Mouse (Mus musculus): Measurements from ENCODE around the gene Gm21985. TPM values are rescaled to one million over a fixed set of nuclear protein-coding genes. Genes with fewer than 3 reads are reported as not detected.

The Gm21985 gene
- polyA plus RNA-seq, 1 experiment: not detected

- H3K27me3 ChIP-seq (ENCODE audit: control insufficient read depth): no peaks in the 10 kb centered on the region
- H3K4me3 ChIP-seq (replicated peaks): peak within 1 kb of the TSS; percentile 92
- H3K4me1 ChIP-seq (ENCODE audit: control insufficient read depth): peaks cover 50% of the 10 kb centered on the region
- TF ChIP-seq GATA1 (IDR thresholded peaks at IDR 0.05; ENCODE audit: low read length): no peak
- no peak for TF ChIP-seq TAL1 (IDR thresholded peaks at IDR 0.05; ENCODE audit: low read length)
- H3K9me3 ChIP-seq (ENCODE audit: control insufficient read depth, low read length): no peaks in the 10 kb centered on the region
- H3K36me3 ChIP-seq (ENCODE audit: control insufficient read depth): no peaks in the 10 kb centered on the region
Measured at GRCm38 (mm10) chr2:112261748-112262653, 4.1 kb upstream of the Gm21985 start, which contains the start of gene Nop10. TSS of gene Nop10 (plus strand) at chr2:112261926.

GRCm38 (mm10) chr2:112262779-112263295 is 3.3 kb upstream of the Gm21985 start:
- TF ChIP-seq GATA1 (IDR thresholded peaks at IDR 0.05; ENCODE audit: low read length): no peak
- TF ChIP-seq TAL1 (IDR thresholded peaks at IDR 0.05; ENCODE audit: low read length): no peak
- Histone ChIP-seq H3K4me3 (replicated peaks) (peak overlapping the region; percentile 92), H3K4me1 (ENCODE audit: control insufficient read depth) (peaks cover 55% of the 10 kb centered on the region), H3K9me3 (ENCODE audit: control insufficient read depth, low read length) (no peaks in the 10 kb centered on the region), H3K36me3 (ENCODE audit: control insufficient read depth) (no peaks in the 10 kb centered on the region), H3K27me3 (ENCODE audit: control insufficient read depth) (no peaks in the 10 kb centered on the region)

GRCm38 (mm10) chr2:112264364-112264763 is 1.8 kb upstream of the Gm21985 start:
- Histone ChIP-seq H3K4me1 (ENCODE audit: control insufficient read depth) (peaks cover 66% of the 10 kb centered on the region), H3K9me3 (ENCODE audit: control insufficient read depth, low read length) (no peaks in the 10 kb centered on the region), H3K4me3 (replicated peaks) (no peak overlapping the region), H3K36me3 (ENCODE audit: control insufficient read depth) (peaks cover 4% of the 10 kb centered on the region), H3K27me3 (ENCODE audit: control insufficient read depth) (no peaks in the 10 kb centered on the region)
- TF ChIP-seq GATA1 (IDR thresholded peaks at IDR 0.05; ENCODE audit: low read length) (no peak), TAL1 (IDR thresholded peaks at IDR 0.05; ENCODE audit: low read length) (no peak)

- H3K4me3 ChIP-seq (replicated peaks): peak within 1 kb of the TSS; percentile 100
- no peaks in the 10 kb centered on the region for H3K27me3 ChIP-seq (ENCODE audit: control insufficient read depth)
- TF ChIP-seq GATA1 (IDR thresholded peaks at IDR 0.05; ENCODE audit: low read length) (no peak), TAL1 (IDR thresholded peaks at IDR 0.05; ENCODE audit: low read length) (no peak)
- peaks cover 11% of the 10 kb centered on the region for H3K36me3 ChIP-seq (ENCODE audit: control insufficient read depth)
- H3K9me3 ChIP-seq (ENCODE audit: control insufficient read depth, low read length): no peaks in the 10 kb centered on the region
- peaks cover 75% of the 10 kb centered on the region for H3K4me1 ChIP-seq (ENCODE audit: control insufficient read depth)
Measured at GRCm38 (mm10) chr2:112265448-112266241, 469 bp upstream of the Gm21985 start, which contains the start of gene Slc12a6. TSS of gene Slc12a6 (plus strand) at chr2:112265825.

- Histone ChIP-seq H3K9me3 (ENCODE audit: control insufficient read depth, low read length) (no peaks in the 10 kb centered on the region), H3K36me3 (ENCODE audit: control insufficient read depth) (peaks cover 19% of the 10 kb centered on the region), H3K4me3 (replicated peaks) (peak overlapping the region; percentile 100), H3K4me1 (ENCODE audit: control insufficient read depth) (peaks cover 76% of the 10 kb centered on the region), H3K27me3 (ENCODE audit: control insufficient read depth) (no peaks in the 10 kb centered on the region)
- TF ChIP-seq GATA1 (IDR thresholded peaks at IDR 0.05; ENCODE audit: low read length): no peak
- no peak for TF ChIP-seq TAL1 (IDR thresholded peaks at IDR 0.05; ENCODE audit: low read length)
Measured at GRCm38 (mm10) chr2:112266780-112267179, 666 bp downstream of the Gm21985 start.

- TF ChIP-seq GATA1 (IDR thresholded peaks at IDR 0.05; ENCODE audit: low read length) (no peak), TAL1 (IDR thresholded peaks at IDR 0.05; ENCODE audit: low read length) (no peak)
- H3K27me3 ChIP-seq (ENCODE audit: control insufficient read depth): no peaks in the 10 kb centered on the region
- peaks cover 24% of the 10 kb centered on the region for H3K36me3 ChIP-seq (ENCODE audit: control insufficient read depth)
- peak overlapping the region; percentile 100 for H3K4me3 ChIP-seq (replicated peaks)
- no peaks in the 10 kb centered on the region for H3K9me3 ChIP-seq (ENCODE audit: control insufficient read depth, low read length)
- H3K4me1 ChIP-seq (ENCODE audit: control insufficient read depth): peaks cover 74% of the 10 kb centered on the region
Measured at GRCm38 (mm10) chr2:112267547-112268269, 1.6 kb downstream of the Gm21985 start.

GRCm38 (mm10) chr2:112270011-112270410 is 3.9 kb downstream of the Gm21985 start:
- Histone ChIP-seq H3K9me3 (ENCODE audit: control insufficient read depth, low read length) (no peaks in the 10 kb centered on the region), H3K36me3 (ENCODE audit: control insufficient read depth) (peaks cover 41% of the 10 kb centered on the region), H3K27me3 (ENCODE audit: control insufficient read depth) (no peaks in the 10 kb centered on the region), H3K4me3 (replicated peaks) (no peak overlapping the region), H3K4me1 (ENCODE audit: control insufficient read depth) (peaks cover 67% of the 10 kb centered on the region)
- TF ChIP-seq GATA1 (IDR thresholded peaks at IDR 0.05; ENCODE audit: low read length): no peak
- no peak for TF ChIP-seq TAL1 (IDR thresholded peaks at IDR 0.05; ENCODE audit: low read length)

GRCm38 (mm10) chr2:112272909-112273308 is 6.8 kb downstream of the Gm21985 start:
- peaks cover 49% of the 10 kb centered on the region for H3K4me1 ChIP-seq (ENCODE audit: control insufficient read depth)
- H3K27me3 ChIP-seq (ENCODE audit: control insufficient read depth): no peaks in the 10 kb centered on the region
- no peak overlapping the region for H3K4me3 ChIP-seq (replicated peaks)
- TF ChIP-seq GATA1 (IDR thresholded peaks at IDR 0.05; ENCODE audit: low read length) (no peak), TAL1 (IDR thresholded peaks at IDR 0.05; ENCODE audit: low read length) (no peak)
- H3K36me3 ChIP-seq (ENCODE audit: control insufficient read depth): peaks cover 45% of the 10 kb centered on the region
- H3K9me3 ChIP-seq (ENCODE audit: control insufficient read depth, low read length): no peaks in the 10 kb centered on the region
